Mouse (Mus musculus): ENCODE results near the gene Ywhae.

GRCm38 (mm10) chr11:75727168-75727567 is 5.5 kb upstream of the Ywhae start:
- TF ChIP-seq CTCF (IDR thresholded peaks at IDR 0.05; ENCODE audit: extremely low read depth, insufficient read length, insufficient replicate concordance, low read depth, low read length) (no peak), POLR2A (IDR thresholded peaks at IDR 0.05; ENCODE audit: low read depth, low read length) (no peak)

Measured in small intestine, adult 2 months (tissue).